Mouse (Mus musculus): Measurements from ENCODE around the gene Ap1m1. TPM values are rescaled to one million over a fixed set of nuclear protein-coding genes. Genes with fewer than 3 reads are reported as not detected.

Gene Ap1m1
- total RNA-seq, 2 experiments from 2014 or later, result 66.8 to 81.0 TPM

DNA sequence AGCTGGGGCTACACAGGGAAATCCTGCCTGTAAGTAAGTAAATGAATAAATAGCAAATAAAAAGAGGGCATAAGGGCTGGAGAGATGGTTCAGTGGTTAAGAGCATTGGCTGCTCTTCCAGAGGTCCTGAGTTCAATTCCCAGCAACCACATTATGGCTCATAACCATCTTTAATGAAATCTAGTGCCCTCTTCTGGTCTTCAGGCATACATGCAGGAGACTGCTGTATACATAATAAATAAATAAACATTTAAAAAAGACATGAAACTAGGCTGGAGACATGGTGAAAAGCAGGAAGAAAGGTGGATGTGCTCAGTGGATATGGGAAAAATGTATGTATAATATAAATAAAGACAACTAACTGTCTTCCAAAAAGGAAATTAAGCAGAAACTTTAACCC lies 53.5 kb downstream of the Ap1m1 start:
- DNase-seq, result no peak

DNA sequence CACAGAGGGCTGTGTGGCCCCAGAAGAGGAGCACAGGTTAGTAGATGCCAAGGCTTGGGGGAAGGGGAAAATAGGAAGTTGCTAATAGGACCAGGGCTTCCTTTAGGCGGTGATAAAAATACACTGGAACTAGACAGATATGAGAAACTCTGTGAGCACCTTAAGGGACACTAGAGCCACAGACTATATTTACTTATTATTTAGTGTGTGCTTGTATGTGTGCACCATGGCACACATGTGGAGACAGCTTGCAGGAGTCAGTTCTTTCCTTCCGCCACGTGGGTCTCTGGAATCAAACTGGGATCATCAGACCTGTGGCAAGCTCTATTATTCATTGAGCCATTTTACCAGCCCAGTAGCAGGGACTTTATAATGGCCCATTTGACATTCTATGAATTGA lies 55.3 kb downstream of the Ap1m1 start:
- no peak for DNase-seq

DNA sequence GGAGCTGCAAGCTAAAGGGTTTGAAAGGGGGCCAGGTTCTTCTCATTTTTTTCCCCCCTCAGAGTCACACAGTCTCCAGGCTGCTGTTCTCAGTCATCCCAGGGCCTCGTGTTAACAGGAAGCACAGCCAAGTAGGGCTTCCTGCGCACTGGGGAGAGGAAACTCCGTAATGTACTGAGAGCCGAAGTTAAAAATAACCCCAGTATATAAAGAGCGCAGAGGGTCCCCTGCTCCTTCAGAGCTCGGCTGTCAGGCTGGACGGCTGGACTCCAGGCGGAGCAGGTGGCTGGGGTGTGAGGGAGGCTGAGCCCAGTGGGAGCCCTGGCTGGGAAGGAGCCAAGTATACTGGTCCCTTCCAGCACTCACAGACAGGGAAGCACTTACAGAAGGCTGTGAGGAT lies 55.9 kb downstream of the Ap1m1 start:
- peak; percentile 86 for DNase-seq

DNA sequence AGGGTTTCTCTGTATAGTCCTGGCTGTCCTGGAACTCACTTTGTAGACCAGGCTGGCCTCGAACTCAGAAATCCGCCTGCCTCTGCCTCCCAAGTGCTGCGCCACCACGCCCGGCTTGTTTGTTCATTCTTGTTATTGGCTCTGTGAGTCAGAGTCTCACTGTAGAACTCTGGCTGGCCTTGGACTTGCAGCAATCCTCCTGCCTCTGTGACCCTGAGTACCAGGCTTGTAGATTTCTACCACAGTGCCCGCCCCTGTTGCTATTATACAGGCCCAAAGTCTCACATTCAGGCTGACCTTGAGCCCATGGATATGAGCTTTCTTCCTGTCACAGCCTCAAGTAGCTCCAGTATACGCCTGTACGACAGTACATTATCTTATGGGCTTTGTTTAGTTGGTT lies 56.7 kb downstream of the Ap1m1 start:
- DNase-seq, result no peak

DNA sequence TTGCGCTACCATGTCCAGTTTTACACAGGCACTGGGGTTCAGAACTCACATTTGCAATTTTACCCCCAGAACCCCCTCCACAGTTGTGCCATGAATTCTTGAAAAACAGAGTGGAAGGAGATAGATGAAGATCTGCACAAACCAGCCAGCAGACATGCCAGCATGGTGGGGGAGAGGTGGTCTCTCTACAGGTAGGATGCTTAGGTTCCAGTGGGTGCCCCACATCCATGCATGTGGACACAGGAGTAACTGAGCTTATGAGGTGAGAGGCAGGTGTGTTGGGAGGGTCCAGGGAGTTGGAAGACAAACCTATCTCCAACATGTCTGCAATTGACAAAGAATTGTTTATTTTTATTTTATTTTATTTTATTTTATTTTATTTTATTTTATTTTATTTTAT lies 59.1 kb downstream of the Ap1m1 start:
- no peak for DNase-seq

DNA sequence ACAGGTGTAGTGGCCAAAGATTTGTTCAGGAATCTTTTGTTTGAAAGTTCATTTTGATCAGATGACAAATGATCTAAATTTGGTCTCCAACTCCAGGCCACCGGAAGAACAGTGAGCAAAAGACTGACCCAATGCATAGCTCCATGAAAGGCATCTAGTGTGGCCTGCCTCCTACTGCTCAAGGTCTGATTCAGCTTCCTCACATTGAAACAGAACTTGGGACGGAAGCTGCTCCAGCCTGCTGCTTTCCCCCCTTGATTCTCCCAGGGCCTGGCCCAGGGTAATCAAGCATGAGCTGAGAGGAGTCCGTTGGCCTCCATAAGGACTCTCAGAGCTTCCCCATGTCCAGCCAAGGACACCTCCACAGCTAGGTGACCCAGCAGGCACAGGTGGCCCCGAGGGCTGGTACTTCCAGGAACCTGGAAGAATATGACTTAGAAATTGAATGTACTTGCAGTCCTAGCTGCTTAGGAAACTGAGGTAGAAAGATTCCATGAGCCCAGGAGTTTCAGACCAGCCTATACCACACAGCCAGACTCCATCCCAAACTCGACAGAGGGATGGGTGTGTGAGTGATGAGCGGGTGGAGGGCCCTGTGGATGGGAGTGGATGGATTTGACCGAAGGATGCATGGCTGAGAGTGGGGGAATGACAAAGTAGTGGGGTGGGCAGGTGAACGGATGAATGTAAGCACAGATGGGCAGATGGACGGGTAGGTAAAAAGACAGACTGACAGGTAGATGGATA lies 61.0 kb downstream of the Ap1m1 start:
- DNase-seq, result no peak

DNA sequence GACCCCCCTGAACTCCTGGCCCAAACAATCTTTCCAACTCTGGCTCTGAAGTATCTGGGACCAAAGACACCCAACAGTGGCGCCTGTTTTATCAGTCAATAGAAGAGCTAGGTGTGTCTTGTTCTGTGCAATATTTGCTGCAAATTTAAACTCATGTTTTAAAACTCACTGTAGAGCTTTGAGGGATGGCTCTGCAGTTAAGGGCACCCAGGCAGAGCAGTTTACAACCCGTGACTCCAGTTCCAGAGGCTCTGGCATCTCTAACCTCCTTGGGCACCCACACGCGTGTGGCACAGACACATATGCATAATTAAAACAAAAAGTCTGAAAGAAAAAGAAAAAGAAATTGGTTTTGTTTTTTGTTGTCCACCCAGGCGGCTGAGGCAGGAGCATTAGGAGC lies 61.7 kb downstream of the Ap1m1 start:
- DNase-seq, result no peak

DNA sequence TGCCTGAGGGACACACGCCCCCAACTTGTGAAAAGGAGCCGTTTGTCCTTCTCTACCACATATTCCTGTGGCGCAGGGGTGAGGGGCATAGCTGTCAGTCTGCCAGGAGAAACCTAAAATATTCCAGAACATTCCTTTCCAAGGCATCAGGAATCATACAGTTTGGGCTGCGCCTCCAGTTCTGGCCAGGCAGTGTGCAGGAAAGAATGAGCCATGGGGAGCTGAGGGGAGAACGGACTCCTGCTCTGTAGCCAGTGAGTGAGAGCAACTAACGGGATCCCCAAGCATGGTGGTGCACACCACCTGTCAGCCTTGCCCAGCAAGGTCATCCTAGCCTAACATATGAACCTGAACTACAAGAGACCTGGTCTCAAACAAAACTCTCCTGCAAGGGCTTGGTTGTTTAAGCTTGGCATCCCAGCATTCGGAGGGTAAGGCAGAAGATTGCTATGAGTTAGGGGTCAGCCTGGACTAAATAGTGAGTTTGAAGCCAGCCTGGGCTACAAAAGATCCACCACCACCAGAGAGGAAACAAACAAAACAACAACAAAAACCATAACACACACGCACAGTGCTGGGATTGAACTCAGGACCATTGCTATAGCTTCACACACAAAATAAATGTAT lies 63.3 kb downstream of the Ap1m1 start:
- DNase-seq, result peak; percentile 31

DNA sequence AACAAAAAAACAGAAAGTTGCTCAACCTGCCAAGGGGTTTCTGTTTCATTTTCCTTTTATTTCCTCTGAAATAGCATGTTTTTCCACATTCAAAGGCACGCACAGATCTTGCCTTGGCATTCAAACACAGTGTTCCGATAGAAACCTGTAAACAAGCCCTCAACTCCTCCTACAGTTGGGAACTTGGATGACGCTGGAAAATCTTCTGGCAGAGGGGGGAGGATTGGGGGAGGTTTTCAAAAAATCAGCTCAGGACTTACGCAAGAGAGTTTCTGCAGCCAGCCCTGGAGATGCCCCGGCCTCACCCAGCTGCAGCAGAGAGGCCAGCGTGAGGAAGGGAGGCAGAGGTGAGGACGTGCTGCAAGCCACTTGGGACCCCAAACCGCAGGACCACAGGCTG lies 63.8 kb downstream of the Ap1m1 start:
- DNase-seq, result peak; percentile 82

DNA sequence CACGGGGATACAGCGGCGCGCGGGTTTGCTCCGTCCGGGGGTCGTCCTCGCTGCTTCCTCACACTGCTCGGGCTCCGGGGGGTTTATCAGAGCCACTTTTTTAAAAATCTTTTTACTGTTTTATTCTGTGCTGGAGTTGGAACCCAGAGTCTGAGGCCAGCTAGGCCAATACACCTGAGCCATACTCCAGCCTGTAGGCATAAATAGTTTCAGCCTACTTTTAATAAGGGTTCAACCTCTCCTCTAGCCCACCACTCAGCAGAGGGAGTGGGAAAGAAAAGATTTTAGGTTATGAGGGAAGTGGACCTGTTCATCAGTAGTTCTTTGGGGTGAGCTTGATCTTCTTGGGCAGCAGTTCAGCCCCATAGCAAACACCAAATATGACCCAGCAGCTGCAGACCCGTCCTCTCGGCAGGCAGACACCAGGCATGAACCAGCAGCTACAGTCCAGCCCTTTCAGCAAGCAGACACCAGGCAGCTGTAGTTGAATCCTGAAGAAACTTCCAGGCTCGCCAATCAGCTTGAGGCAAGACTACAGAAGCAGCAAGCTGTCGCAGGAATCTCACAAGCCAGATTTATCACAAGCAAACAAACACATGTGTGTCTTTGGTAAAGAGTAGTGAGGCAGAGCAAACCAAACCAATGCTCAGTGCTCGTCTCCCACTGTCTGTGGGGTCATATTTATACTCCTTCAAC lies 65.5 kb downstream of the Ap1m1 start, which contains the start of gene Gm10282:
Gm10282 (minus strand) TSS at position 51 of the 696 bp plus-strand sequence.
- no peak for DNase-seq

DNA sequence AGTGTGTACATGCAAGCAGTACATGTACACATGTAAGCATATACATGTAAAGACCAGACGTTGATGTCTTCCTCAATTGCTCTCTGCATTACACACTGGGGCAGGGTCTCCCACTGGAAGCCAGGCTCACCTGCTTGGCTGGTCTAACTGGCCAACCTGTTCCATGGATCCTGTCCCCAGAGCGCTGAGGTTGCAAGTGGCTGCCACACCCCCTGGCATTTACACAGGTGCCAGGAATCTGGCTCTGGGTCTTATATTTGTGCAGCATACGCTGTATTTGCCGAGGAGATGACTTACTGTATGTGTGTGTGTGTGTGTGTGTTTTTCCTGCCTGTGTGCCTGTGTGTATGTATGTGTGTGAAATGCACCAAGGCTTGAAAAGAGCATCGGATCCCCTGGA lies 67.1 kb downstream of the Ap1m1 start:
- DNase-seq, result no peak

Other genes with a start within 250 kb of the Ap1m1 start
- 1 to 10 TPM; 1.7 to 1.8 TPM for gene Cyp4f18, start 230.4 kb upstream of the Ap1m1 start, total RNA-seq (2021)
- not detected for gene Olfr372, start 198.8 kb upstream of the Ap1m1 start, total RNA-seq (2021)
- gene Olfr373, start 156.8 kb upstream of the Ap1m1 start, total RNA-seq (2021), result not detected
- not detected for gene Olfr374, start 133.0 kb upstream of the Ap1m1 start, total RNA-seq (2021)
- 100 to 1,000 TPM; 201 to 246 TPM for gene Tpm4, start 105.0 kb upstream of the Ap1m1 start, total RNA-seq (2021)
- 10 to 100 TPM; 60.9 to 64.7 TPM for gene Rab8a, start 78.8 kb upstream of the Ap1m1 start, total RNA-seq (2021)
- under 1 TPM; 0.21 to 0.27 TPM for gene Hsh2d, start 50.4 kb upstream of the Ap1m1 start, total RNA-seq (2021)
- gene Cib3, start 27.2 kb upstream of the Ap1m1 start, total RNA-seq (2021), result not detected
- gene Gm11034, start 26.4 kb upstream of the Ap1m1 start, total RNA-seq (2021), result not detected
- gene Fam32a, start 20.3 kb upstream of the Ap1m1 start, total RNA-seq (2021), result 10 to 100 TPM; 43.8 to 46.8 TPM
- gene Gm10282, start 65.2 kb downstream of the Ap1m1 start, total RNA-seq (2021), result 10 to 100 TPM; 18.5 to 18.7 TPM
- gene Klf2, start 79.0 kb downstream of the Ap1m1 start, total RNA-seq (2021), result 10 to 100 TPM; 48.0 to 99.9 TPM
- 10 to 100 TPM; 41.6 to 63.1 TPM for gene Eps15l1, start 181.4 kb downstream of the Ap1m1 start, total RNA-seq (2021)
- 1 to 10 TPM; 4.0 to 4.1 TPM for gene Calr3, start 203.9 kb downstream of the Ap1m1 start, total RNA-seq (2021)
- gene 1700030K09Rik, start 203.9 kb downstream of the Ap1m1 start, total RNA-seq (2021), result 10 to 100 TPM in 1 of 2 experiments, 1 to 10 TPM in 1; 6.8 to 12.7 TPM
- 10 to 100 TPM; 49.2 to 57.8 TPM for gene Cherp, start 235.2 kb downstream of the Ap1m1 start, total RNA-seq (2021)

All from adrenal gland, postnatal 10 days (tissue).